Mouse (Mus musculus) bone marrow macrophage, adult 2 months (primary cell): Measurements from ENCODE around the gene Cfap69.

Experiments used
- CTCF ChIP-seq: IDR thresholded peaks from 2 replicates; pipeline ENCODE4 v1.5.1; 2012; ENCODE audit warnings: low read depth, mild to moderate bottlenecking, low read length, moderate library complexity
- POLR2A ChIP-seq: IDR thresholded peaks from 2 replicates; pipeline ENCODE4 v1.6.1; 2012; ENCODE audit warnings: mild to moderate bottlenecking, low read depth, low read length, borderline replicate concordance

- TF ChIP-seq POLR2A (no peak), CTCF (no peak)
Measured at GRCm38 (mm10) chr5:5536131-5536530, 127.9 kb downstream of the Cfap69 start.
